Mouse (Mus musculus) ovary, postnatal 10 days (tissue): Measurements from ENCODE around the gene Stxbp4.

Experiments used
- DNase-seq: peaks from one replicate; pipeline ENCODE4 v3.0.0; 2022; ENCODE audit warnings: low spot score

Gene Stxbp4

GRCm38 (mm10) chr11:90637440-90638311, at the start of gene Stxbp4, which contains the start of gene Cox11:
Gene Stxbp4 (minus strand): TSS chr11:90638084.
Gene Cox11 (plus strand): TSS chr11:90638173.
- DNase-seq = peak; percentile 83

- DNase-seq = no peak
These were observed 49.2 kb upstream of the Stxbp4 start for GRCm38 (mm10) chr11:90687040-90687439.

DNA sequence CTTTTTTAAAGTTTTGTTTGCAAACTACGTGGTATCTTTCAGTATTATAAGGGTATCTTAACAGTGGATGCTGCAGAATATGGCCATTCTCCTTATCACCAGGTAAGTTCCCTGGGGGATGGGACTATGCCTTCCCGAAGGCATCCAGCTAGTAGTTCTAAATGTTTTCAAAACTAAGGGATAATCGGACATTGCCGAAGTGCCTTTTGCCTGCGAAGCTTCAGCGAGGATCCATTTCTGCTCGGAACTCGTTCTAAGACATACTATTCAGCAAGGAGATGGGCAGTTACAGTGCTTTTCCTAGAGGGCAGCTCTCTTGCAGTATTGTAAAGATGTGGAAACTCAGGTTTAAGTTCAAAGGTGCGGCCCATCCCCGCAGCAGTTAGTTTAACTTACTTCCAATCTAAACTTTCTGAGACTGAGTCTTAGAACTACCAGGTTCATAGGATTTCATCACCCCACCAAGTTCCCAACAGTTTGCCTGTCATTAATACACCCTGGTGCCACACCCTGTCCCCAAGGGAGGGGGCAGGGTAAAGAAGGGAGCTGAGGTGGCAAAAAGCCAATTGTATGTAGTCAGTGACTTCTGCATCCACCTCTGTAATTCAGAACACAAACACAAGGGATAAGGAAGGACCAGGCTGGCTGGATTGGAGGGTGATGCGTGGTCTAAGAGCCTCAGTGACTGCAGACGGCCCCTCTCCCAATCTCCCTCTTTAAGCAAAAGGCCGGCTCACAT, 48.6 kb upstream of the Stxbp4 start:
- DNase-seq = no peak

GRCm38 (mm10) chr11:90685196-90685595, 47.3 kb upstream of the Stxbp4 start:
- DNase-seq = no peak

GRCm38 (mm10) chr11:90684765-90685164, 46.9 kb upstream of the Stxbp4 start:
- DNase-seq = no peak

DNA sequence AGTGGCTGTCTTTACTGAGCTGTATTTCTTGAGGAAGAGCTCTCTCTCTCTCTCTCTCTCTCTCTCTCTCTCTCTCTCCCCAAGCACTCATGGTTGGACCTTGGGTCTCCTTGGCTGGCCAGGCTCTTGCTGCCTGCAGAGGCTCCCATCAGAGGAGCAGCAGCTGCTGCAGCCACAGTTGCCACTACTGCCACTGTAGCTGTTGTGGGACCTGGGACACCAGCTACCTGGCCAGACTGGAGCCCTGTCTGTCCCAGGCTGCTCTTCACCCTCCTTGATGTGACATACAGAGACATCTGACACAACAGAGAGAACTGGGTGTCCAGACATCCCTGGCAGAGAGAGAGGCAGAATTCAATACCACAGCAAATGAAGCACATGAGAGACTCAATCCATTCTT, 43.3 kb upstream of the Stxbp4 start:
- no peak for DNase-seq

DNA sequence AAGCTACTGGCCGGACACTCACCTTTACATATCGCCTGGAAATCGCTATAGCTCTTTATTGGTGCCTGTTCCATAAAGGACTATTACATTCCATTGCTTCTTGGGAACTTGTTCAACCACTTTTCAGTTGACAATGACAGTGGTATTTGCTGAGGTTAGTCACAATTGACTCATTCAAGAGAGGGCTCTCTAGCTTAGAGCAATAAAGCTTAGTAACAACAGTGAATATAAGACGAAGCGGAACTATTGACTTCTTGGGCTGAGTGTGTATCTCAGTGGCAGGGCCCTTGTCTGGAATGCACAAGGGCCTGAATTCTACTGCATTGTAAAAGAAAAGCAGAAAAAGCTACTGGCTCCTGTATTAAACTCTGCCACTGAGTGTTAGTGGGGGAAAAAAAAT, 40.7 kb upstream of the Stxbp4 start:
- no peak for DNase-seq

DNA sequence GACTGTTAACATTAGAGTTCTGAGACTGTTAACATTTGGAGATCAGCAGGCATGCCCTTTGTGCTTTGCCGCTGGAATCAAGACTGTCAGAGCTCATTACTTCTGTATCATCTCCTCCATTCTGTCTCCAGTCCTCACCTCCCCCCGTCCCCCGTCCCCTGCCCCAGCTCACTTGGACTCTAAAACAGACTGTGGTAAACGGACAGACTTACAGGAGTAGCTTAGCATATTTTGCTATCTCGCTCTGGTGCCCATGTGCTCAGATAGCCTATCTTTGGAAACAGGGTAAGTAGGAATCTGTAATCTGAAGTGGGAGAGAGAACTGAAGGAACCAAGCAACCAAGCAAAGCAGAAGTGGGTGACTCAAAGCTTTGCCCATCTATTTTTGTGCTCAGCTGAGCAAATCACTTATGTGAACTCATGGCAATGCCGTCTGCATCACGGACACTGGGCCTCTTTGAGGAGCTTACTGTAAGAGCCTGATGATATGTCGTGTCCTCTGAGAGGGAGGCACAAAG, 39.9 kb upstream of the Stxbp4 start:
- DNase-seq = no peak

DNA sequence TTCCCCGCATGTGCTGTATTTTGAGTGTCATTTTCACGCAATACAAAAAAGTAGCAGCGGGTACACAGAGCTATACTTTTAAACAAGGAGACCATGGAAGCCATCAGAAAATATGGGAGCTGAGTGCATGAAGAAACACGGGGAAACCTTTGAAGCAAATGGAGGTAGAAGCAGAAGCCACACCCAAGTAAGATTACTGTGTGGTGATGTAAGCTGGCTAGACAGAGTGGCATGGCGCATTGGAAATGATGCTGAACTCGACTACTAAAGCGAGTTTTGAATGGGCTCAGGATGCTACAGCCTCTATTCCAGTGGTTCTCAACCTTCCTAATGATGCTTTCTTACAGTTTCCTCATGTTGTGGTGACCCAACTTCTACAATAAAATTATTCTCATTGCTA, 39.1 kb upstream of the Stxbp4 start:
- no peak for DNase-seq

DNA sequence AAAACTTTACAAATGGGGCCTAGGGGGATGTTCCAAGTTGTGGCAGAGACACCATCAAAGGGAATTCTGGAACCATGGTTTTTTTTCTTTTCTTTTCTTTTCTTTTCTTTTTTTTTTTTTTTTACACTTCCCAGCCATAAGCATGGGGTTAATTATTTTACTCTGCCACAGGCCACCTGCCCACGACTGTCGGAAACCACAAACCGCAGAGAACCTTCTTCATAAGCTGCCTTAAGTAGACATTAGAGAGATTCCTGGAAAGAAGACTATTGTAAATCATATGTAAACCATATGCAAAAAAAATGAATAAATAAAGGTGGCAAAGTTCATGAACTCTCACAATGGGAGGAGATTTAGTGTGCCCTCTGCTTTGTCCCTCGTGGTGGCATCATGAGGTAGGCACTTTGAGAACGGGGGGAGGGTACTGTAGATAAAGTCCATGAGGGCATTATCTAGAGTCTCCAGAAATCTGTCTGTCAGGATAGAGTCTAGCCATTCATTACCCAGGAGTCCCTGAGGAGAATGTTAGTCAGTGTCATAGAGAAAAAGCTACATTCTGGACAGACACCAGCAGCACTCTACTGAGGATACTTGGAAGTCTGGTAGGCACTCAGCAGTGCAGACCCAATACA, 37.7 kb upstream of the Stxbp4 start:
- DNase-seq = no peak

DNA sequence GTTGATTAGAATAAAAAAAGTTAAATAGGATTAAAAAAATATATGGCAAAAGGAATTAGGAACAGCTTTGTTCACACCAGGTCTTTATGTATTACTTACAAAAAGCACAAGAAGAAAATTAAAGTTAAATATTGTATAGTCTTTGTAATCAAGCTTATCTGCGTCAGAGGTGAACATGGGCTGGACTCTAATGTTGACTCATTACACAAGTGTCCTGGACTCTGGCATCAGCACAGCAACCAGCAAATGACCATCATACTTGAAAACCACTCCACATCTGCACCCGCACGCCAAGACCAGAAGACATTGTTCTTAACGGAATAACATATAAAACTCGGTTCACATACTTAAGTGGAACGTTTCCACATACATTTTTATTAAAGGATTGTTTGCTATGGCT, 29.4 kb upstream of the Stxbp4 start:
- DNase-seq = no peak

- no peak for DNase-seq
These were observed 29.0 kb upstream of the Stxbp4 start for GRCm38 (mm10) chr11:90666916-90667315.

- DNase-seq = no peak
These were observed 28.4 kb upstream of the Stxbp4 start for GRCm38 (mm10) chr11:90666144-90666757.

- DNase-seq = no peak
These were observed 27.3 kb upstream of the Stxbp4 start for GRCm38 (mm10) chr11:90665161-90665560.

DNA sequence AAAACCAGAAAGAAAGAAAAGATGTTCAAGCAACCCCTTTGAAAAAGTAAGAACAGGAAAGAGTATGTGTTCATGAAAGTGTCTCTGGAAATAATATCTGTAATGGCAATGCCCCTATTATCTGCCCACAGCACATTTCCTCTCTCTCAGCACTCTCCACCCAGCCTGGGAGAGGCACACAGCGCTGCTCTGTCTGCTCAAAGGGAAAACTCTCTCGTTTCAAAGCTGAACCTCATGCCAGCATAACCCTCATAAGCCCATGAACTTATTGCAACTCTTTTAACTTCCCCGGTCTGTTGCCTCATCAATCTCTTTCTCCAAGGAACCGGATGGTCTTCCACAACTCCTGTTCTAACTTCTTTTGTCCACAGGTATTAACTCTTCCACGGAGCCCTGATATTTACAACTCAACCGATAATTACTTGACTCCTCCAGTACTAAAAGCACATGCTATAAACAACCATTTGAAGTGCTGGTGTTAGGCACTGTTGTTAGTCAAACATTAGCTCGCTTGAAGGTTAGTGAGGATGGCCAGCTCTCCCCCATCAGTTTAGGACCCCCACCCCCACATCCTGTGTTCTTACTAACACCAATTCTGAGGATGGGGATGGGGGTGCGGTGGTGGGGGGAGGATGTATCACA, 26.6 kb upstream of the Stxbp4 start:
- no peak for DNase-seq

DNA sequence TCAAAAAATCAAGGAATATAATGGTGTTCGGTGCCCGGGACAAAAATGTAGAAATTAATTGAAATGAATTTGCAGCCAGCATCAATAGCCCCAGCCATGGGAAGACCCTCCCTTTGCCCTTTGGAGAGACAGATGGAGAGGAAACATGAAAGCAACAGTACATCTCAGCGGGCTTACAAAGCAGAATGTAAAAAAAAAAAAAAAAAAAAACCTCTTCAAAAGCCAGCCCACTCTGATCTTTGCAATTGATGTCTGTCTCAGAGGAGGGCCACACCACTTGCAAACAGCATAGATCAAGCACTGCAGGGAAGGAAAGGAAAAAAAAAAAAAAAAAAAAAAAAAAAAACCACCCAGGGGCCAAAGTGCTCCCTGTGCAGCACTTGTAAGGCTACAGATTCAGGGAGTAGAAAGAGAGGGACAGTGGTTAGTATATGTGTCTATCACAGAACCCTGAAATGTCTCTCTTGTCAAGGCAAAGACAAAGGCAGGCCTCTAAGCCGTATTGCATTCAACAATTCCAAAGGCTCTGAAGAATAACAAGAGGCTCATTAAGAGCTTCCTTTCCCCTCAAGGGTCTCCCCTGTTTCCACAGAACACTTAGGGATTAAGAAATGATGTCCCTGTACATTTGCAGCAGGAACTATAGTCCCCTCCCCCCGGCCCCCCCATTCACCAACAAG, 25.9 kb upstream of the Stxbp4 start:
- no peak for DNase-seq

GRCm38 (mm10) chr11:90663052-90663451, 25.2 kb upstream of the Stxbp4 start:
- no peak for DNase-seq

- DNase-seq = no peak
These were observed 22.8 kb upstream of the Stxbp4 start for GRCm38 (mm10) chr11:90660662-90661061.

- DNase-seq = no peak
These were observed 19.6 kb upstream of the Stxbp4 start for GRCm38 (mm10) chr11:90657527-90657926.

GRCm38 (mm10) chr11:90652603-90653002, 14.7 kb upstream of the Stxbp4 start:
- no peak for DNase-seq
